Mouse (Mus musculus) embryo, embryonic 10 days (tissue): ENCODE measurements at regions not wholly inside any gene's neighbourhood (a gene's known extent, or its start where the extent isn't known, plus 50 kb on each side); places are given as distances from the start of the nearest gene placed in this dataset.

Source experiments
- DNase-seq: peaks from one replicate; pipeline ENCODE4 v3.0.0-alpha.2; 2015; ENCODE audit warnings: low spot score

DNA sequence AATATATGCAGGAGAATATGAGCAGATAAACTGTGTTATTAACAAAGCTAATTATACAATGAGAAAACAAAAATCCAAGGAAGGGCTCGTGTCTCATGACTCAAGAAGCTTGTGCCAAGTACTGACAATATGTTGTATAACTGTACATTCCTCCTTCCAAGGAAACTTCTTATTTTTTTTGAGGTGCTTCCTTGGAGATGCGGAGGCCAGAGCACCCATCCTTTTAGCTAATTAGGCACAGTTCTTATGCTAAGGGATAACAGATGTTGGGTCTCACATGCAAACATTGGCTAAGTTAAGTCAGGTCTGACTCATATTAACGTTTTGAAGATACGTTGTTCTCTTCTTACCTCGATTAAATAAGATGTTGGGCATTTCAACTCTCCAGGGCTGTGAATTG is 426.1 kb downstream of the Adra2a start:
- DNase-seq, result no peak

DNA sequence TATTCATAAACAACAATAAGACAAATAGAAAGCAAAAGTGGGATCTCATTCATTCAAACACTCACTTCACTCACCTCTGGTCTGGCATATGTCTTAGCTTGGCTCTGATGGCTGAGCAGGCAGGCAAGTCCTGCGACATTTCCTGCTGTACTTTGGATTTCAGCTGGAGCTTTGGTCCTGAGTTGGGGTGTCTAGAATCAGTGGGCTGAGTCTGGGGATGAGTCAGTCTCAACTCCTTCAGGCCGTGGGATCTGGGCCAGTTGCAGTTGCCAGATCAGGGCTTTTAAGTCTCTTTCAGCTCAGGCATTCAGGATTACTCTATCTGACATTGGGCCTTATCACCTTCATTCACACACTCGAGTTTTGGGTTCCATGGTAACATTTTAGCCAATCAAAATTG is 454.1 kb downstream of the Adra2a start:
- no peak for DNase-seq

DNA sequence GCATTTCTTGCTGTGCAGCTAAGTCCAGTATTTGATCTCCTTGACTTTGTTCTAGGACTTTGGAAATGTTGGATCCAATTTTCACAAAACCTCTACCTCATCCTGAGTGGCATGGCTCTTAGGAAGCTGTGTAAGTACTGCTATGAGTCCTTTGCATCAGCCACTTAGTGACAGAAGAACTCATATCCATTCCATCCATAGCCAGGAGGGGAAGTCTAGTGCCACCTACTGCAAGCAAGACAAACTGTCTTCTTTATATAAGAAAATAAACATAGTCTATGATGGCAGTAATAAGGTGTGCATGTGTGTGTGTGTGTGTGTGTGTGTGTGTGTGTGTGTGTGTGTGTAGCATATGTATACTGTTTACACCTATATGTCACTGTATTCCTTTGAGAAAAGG is 489.9 kb downstream of the Adra2a start:
- peak; percentile 11 for DNase-seq

DNA sequence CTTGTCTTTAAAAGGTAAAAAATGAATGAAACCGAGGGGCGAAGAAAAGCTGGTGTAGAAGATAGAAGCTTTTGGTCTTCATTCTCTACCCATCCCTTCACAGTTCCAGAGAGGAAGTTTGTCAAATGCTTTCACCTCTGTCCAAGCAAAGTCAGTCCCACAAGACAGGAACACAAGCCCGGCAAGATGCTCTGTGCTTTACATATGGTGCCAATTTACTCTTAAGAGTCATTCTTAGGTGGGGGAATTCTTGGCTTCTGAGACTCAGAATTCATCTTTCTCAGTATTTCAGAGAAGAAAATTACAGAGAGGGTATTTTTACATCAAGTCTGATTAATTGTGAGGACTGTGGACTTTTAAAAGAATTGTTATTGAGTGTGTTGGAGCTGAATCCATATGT is 511.4 kb downstream of the Adra2a start:
- no peak for DNase-seq

DNA sequence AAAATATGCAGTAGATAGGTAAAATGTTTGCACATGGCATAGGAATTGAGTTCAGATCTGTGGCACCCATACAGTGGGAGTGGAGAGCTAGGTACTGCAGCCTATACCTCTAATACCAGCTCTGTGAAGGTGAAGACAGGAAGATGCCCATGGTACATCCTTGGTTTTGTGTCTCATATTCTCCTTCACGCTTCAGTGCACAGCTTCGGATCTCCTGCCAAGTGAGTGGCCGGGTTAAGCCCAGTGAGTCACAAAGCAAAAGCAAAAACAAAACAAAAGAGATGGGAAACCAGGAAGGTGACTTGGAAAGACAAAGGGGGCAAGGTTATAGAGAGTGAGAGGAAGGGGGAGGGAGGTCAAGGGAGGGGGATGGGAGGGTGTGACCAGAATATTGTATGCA is 514.0 kb downstream of the Adra2a start:
- DNase-seq, result no peak

DNA sequence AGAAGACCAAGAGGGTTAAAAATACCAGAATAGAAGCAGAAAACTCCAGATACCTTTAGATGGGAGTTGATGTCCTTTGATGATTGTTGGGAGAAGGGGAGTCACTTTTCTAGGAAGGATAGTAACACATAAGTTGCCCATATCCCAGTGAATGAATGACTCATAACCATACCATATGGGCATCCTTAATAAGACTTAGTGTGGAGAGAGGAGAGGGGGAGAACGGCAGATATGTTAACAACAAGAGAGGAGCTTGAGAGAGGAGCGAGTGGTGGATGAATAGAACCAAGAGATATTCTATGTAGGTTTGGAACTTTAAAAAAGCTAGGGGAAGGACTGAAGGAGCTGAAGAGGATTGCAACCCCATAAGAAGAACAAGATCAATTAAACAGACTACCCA is 539.6 kb downstream of the Adra2a start:
- no peak for DNase-seq

DNA sequence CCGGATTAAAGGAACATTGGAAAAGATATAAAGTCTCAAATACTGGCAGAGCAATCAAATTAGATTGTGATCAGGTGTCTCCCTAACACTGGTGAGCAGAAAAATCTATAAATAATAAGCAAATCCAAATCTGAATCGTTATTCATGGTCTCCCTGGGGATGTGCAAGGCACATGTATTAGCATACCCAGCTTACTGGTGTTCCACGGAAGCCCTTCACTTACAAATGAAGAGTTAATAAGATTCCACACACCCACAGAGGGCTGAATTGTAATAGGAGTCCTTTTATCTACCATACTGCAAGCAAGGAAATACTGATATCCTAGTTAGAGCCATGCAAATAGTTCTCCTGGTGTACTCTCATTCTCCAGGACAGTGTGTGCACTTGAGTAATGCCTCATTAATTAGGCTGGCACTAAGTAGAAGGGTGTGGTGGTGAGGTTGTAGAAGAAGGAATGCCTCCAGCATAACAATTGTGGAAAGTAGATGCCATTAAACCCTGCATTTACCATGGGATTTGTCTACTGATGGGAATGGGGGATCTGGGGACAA is 540.8 kb downstream of the Adra2a start:
- no peak for DNase-seq

DNA sequence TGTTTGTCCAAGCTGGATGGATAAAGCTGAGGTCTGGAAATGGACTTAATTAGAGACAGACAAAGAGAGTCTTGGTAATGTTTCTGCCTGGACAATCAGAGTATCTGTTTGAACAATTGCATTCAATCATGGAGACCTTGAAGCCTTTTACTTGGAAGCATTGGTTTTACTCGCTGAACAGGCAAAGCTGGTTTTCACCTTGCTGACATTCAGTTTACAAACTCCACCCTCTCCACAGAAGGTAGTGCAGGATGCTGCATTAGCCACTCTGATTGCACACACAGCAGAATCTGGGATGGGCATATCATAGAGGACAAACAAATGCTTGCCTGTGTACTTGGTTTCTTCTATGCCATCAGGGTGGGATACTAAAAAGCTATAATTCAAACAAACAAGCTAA is 541.4 kb downstream of the Adra2a start:
- DNase-seq, result no peak

DNA sequence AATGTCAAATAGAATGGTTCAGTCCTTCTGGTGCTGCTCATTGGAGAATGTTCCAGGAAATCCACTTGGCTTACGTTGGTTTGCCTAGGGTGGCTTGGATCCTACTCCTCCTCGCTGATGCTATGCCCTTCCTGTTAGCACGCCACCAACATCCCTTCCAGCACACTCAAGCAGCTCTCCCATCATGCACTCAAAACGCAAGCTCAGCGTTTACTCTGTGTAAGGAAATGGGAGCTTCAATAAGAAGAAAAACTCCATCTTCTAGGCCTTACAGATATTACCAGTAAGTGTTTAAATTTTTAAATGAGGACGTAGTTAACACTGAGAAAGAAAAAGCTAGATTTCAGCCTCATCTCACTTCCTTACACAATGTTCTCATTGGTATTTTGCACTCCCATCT is 523.7 kb downstream of the Gpam start:
- DNase-seq, result no peak

DNA sequence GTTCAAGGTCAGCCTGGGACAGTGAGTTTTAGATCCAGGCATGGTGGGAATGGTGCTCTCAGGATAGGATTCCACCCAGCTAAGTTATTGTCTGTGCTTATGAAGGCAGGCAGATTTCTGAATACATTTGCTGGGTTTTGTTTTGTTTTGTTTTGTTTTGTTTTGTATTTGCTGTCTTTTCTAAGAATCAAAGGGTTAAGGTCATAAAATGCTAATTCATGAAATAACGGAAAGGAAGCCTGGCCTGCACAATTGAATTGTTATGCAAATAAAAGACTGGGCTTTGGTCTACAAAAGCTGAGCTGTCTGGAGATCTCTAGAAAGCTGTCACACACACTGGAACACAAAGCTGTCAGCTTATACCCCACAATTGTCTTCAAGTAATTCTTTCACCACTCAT is 521.7 kb downstream of the Gpam start:
- no peak for DNase-seq

DNA sequence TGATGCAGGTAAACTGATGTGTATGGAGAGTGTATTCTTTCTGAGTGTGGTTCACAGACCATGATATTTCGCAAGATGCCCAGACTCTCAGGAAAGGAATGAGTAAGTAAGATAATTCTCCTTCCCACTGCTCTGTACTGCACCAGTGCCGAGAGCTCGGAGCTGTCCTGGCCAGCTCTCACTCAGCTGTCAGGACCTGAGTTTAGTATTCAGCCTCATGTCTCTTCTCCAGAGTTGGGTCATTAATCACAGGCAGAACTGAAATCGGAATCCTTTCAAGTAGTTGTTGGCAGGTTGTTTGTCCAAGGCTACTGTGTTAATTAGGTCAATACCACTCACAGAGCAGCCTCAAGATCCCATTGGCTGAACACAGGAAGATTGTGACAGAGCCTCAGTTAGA is 510.1 kb downstream of the Gpam start:
- DNase-seq, result peak; percentile 14
